Mouse (Mus musculus) midbrain, embryonic 14.5 days (tissue): ENCODE data around the gene Rps15. TPM values are rescaled to one million over a fixed set of nuclear protein-coding genes. Genes with fewer than 3 reads are reported as not detected.

ENCODE experiments used
- ATAC-seq: fragments of 200-750 bp; cut with Nextera tagmentation; 2 replicates; pipeline ENCODE4 v1.8.0; 2017; ENCODE audit warnings: moderate number of reproducible peaks, moderate library complexity; ENCODE audit not compliant: low FRiP score, low TSS enrichment
- DNase-seq: peaks from one replicate; pipeline ENCODE4 v3.0.0-alpha.2; 2015
- H3K27ac ChIP-seq: fragments of 300-500 bp; sonication (generic); replicated peaks from 2 replicates; pipeline ENCODE4 v1.5.1; 2014; ENCODE audit warnings: mild to moderate bottlenecking, low read depth, low read length, moderate library complexity
- H3K27me3 ChIP-seq: fragments of 300-500 bp; sonication (generic); 2 replicates; pipeline ENCODE4 v1.6.1; 2014; ENCODE audit warnings: low read length, control low read depth, mixed read lengths; ENCODE audit not compliant: control insufficient read depth, insufficient read depth
- H3K36me3 ChIP-seq: fragments of 300-500 bp; sonication (generic); 2 replicates; pipeline ENCODE4 v1.6.1; 2014; ENCODE audit warnings: low read length, control low read depth; ENCODE audit not compliant: control insufficient read depth, insufficient read depth
- H3K4me1 ChIP-seq: fragments of 300-500 bp; sonication (generic); 2 replicates; pipeline ENCODE4 v1.6.1; 2014; ENCODE audit warnings: mild to moderate bottlenecking, antibody characterized with exemption, low read length, control low read depth; ENCODE audit not compliant: control insufficient read depth, insufficient read depth
- H3K4me2 ChIP-seq: fragments of 300-500 bp; sonication (generic); 2 replicates; pipeline ENCODE4 v1.6.1; 2014; ENCODE audit warnings: mild to moderate bottlenecking, low read length, moderate library complexity
- H3K4me3 ChIP-seq: fragments of 300-500 bp; sonication (generic); replicated peaks from 2 replicates; pipeline ENCODE4 v1.5.1; 2014; ENCODE audit warnings: low read depth, low read length
- H3K9ac ChIP-seq: fragments of 300-500 bp; sonication (generic); replicated peaks from 2 replicates; pipeline ENCODE4 v1.6.1; 2014; ENCODE audit warnings: mild to moderate bottlenecking, low read length, moderate library complexity
- H3K9me3 ChIP-seq: fragments of 300-500 bp; sonication (generic); 2 replicates; pipeline ENCODE4 v1.6.1; 2016; ENCODE audit warnings: low read length, control low read depth, mixed read lengths; ENCODE audit not compliant: control insufficient read depth
- WGBS: fragments of 180-500 bp; shearing (Covaris S2); extraction: QIAGEN DNeasy Blood & Tissue Kit; methylation state at CpG from one replicate; pipeline ENCODE4 v1.1.7; 2014; 5-methylcytosine and 5-hydroxymethylcytosine counted together
- polyA plus RNA-seq: library from polyadenylated mRNA; unstranded; fragments of >200 nt; fragmentation: Nextera tagmentation; extraction: Ambion mirVana; gene quantifications from 2 replicates; pipeline ENCODE4 v1.2.1, GENCODE M21; 2014

The Rps15 gene
- polyA plus RNA-seq, 1 experiment from 2014 or later = 622 TPM

GRCm38 (mm10) chr10:80332525-80332989 is 40.3 kb downstream of the Rps15 start:
- no peak overlapping the region for H3K27ac ChIP-seq
- H3K9ac ChIP-seq = no peak overlapping the region
- peaks cover 14% of the 10 kb centered on the region for H3K4me1 ChIP-seq
- no peak overlapping the region for H3K4me2 ChIP-seq
- no peaks in the 10 kb centered on the region for H3K9me3 ChIP-seq
- WGBS = 82% methylated on average over 5 of the region's 5 CpGs
- DNase-seq (no peak), ATAC-seq (no peak)
- H3K36me3 ChIP-seq = no peaks in the 10 kb centered on the region
- H3K4me3 ChIP-seq = no peak overlapping the region
- 0 out of 2 replicates have a peak, but pooled peaks cover 3% of the 10 kb centered on the region for H3K27me3 ChIP-seq

GRCm38 (mm10) chr10:80336263-80336662 is 44.0 kb downstream of the Rps15 start:
- ATAC-seq = no peak
- 90% methylated on average over 12 of the region's 12 CpGs for WGBS
- no peak overlapping the region for H3K9ac ChIP-seq

GRCm38 (mm10) chr10:80339941-80340750 is 47.9 kb downstream of the Rps15 start:
- Histone ChIP-seq H3K4me1 (peaks cover 8% of the 10 kb centered on the region; the same call in 1 of the 2 replicates), H3K27ac (no peak overlapping the region), H3K36me3 (no peaks in the 10 kb centered on the region), H3K9me3 (no peaks in the 10 kb centered on the region), H3K9ac (no peak overlapping the region), H3K4me2 (0 out of 2 replicates have a peak overlapping the region, but pooled peaks have one; percentile 15), H3K4me3 (no peak overlapping the region), H3K27me3 (peaks cover 53% of the 10 kb centered on the region)
- DNase-seq (peak; percentile 91), ATAC-seq (no peak)
- WGBS = 21% methylated on average over 19 of the region's 19 CpGs

More at GRCm38 (mm10) chr10:80336263-80336662, 44.0 kb downstream of the Rps15 start:
- Histone ChIP-seq H3K27ac (no peak overlapping the region), H3K4me1 (0 out of 2 replicates have a peak, but pooled peaks cover 3% of the 10 kb centered on the region), H3K36me3 (no peaks in the 10 kb centered on the region), H3K4me2 (no peak overlapping the region), H3K27me3 (peaks cover 14% of the 10 kb centered on the region), H3K9me3 (no peaks in the 10 kb centered on the region), H3K4me3 (no peak overlapping the region)
- DNase-seq = no peak

- no peak overlapping the region for H3K4me2 ChIP-seq
- ATAC-seq (no peak), DNase-seq (no peak)
- H3K36me3 ChIP-seq = no peaks in the 10 kb centered on the region
- WGBS = 9% methylated on average over 21 of the region's 21 CpGs
- no peak overlapping the region for H3K27ac ChIP-seq
- H3K9ac ChIP-seq = no peak overlapping the region
- peaks cover 62% of the 10 kb centered on the region for H3K27me3 ChIP-seq
- H3K4me1 ChIP-seq = peaks cover 8% of the 10 kb centered on the region; the same call in 1 of the 2 replicates
- H3K4me3 ChIP-seq = no peak overlapping the region
- H3K9me3 ChIP-seq = no peaks in the 10 kb centered on the region
Measured at GRCm38 (mm10) chr10:80341026-80341425, 48.8 kb downstream of the Rps15 start.

GRCm38 (mm10) chr10:80341491-80342304 is 49.4 kb downstream of the Rps15 start:
- H3K4me3 ChIP-seq = no peak overlapping the region; the same call in 1 of the 2 replicates
- peaks cover 68% of the 10 kb centered on the region for H3K27me3 ChIP-seq
- no peak overlapping the region for H3K9ac ChIP-seq
- 2% methylated on average over 47 of the region's 47 CpGs for WGBS
- no peaks in the 10 kb centered on the region for H3K36me3 ChIP-seq
- no peak overlapping the region for H3K27ac ChIP-seq
- ATAC-seq = no peak
- H3K4me1 ChIP-seq = peaks cover 8% of the 10 kb centered on the region; the same call in 1 of the 2 replicates
- H3K4me2 ChIP-seq = 0 out of 2 replicates have a peak overlapping the region, but pooled peaks have one; percentile 49
- DNase-seq = no peak
- H3K9me3 ChIP-seq = no peaks in the 10 kb centered on the region

- peak overlapping the region; percentile 49 for H3K4me2 ChIP-seq
- ATAC-seq (0 out of 2 replicates have a peak, but pooled peaks have one; percentile 15), DNase-seq (no peak)
- H3K4me3 ChIP-seq = peak overlapping the region; percentile 24
- H3K4me1 ChIP-seq = peaks cover 8% of the 10 kb centered on the region; the same call in 1 of the 2 replicates
- peaks cover 72% of the 10 kb centered on the region for H3K27me3 ChIP-seq
- H3K27ac ChIP-seq = no peak overlapping the region
- H3K36me3 ChIP-seq = no peaks in the 10 kb centered on the region
- H3K9ac ChIP-seq = no peak overlapping the region; the same call in 1 of the 2 replicates
- WGBS = 3% methylated on average over 26 of the region's 26 CpGs
- no peaks in the 10 kb centered on the region for H3K9me3 ChIP-seq
Measured at GRCm38 (mm10) chr10:80342305-80342748, 50.1 kb downstream of the Rps15 start.

- peak; percentile 53; the same call in 1 of the 2 replicates for ATAC-seq
- Histone ChIP-seq H3K9me3 (no peaks in the 10 kb centered on the region), H3K4me1 (peaks cover 8% of the 10 kb centered on the region; the same call in 1 of the 2 replicates), H3K36me3 (no peaks in the 10 kb centered on the region), H3K4me2 (peak overlapping the region; percentile 49), H3K27me3 (peaks cover 76% of the 10 kb centered on the region), H3K27ac (no peak overlapping the region), H3K9ac (peak overlapping the region; percentile 9; the same call in 1 of the 2 replicates), H3K4me3 (peak overlapping the region; percentile 24)
- WGBS = under 1% methylated on average over 33 of the region's 33 CpGs
- DNase-seq = peak; percentile 79
Measured at GRCm38 (mm10) chr10:80342749-80343424, 50.6 kb downstream of the Rps15 start.

- Histone ChIP-seq H3K4me3 (peak overlapping the region; percentile 24), H3K36me3 (no peaks in the 10 kb centered on the region), H3K4me1 (peaks cover 8% of the 10 kb centered on the region; the same call in 1 of the 2 replicates), H3K27ac (no peak overlapping the region), H3K9me3 (no peaks in the 10 kb centered on the region), H3K4me2 (peak overlapping the region; percentile 49), H3K9ac (0 out of 2 replicates have a peak overlapping the region, but pooled peaks have one; percentile 9), H3K27me3 (peaks cover 82% of the 10 kb centered on the region)
- ATAC-seq (no peak), DNase-seq (no peak)
- 27% methylated on average over 13 of the region's 13 CpGs for WGBS
Measured at GRCm38 (mm10) chr10:80343425-80343895, 51.2 kb downstream of the Rps15 start.
